Mouse (Mus musculus) heart, adult 8-10 months (tissue): ENCODE data around the gene Slc30a1. TPM values are rescaled to one million over a fixed set of nuclear protein-coding genes. Genes with fewer than 3 reads are reported as not detected.

ENCODE experiments used
- DNase-seq: peaks from one replicate; pipeline ENCODE4 v3.0.0; 2022; ENCODE audit warnings: low spot score
- total RNA-seq, 4 experiments: library from RNA; stranded (reverse); gene quantifications; 2 replicates each; pipeline ENCODE4 v1.2.4; 2022

Gene Slc30a1
- total RNA-seq = 10 to 100 TPM; 16.2 to 19.5 (median 16.6) TPM

DNA sequence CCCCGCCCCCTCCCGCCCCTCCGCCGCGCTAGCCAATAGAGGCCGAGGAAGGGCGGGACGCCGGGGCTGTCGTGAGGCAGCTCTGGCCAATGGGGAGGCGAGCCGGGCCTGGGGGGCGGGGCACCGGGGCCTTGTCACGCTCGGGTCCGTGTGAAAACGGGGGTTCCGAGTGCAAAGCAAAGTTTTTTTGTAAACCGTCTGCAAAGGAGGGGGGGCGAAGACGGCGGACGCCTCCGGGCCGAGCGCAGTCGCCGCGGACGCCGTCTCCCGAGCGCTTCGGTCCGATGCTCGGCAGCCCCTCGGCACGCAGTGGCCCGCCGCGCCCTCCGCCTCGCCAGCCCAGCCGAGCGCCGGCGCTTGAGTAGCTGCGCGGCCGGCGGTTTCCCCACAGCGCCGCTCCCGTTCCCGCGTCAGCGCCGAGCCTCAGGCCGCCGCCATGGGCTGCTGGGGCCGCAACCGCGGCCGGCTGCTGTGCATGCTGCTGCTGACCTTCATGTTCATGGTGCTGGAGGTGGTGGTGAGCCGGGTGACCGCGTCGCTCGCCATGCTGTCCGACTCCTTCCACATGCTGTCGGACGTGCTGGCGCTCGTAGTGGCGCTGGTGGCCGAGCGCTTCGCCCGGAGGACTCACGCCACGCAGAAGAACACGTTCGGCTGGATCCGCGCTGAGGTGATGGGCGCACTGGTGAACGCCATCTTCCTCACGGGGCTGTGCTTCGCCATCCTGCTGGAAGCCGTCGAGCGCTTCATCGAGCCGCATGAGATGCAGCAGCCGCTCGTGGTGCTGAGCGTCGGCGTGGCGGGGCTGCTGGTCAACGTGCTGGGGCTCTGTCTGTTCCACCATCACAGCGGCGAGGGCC lies at the start of gene Slc30a1:
Slc30a1 (plus strand) TSS at position 197 of the 860 bp plus-strand sequence.
- peak; percentile 96 for DNase-seq

DNA sequence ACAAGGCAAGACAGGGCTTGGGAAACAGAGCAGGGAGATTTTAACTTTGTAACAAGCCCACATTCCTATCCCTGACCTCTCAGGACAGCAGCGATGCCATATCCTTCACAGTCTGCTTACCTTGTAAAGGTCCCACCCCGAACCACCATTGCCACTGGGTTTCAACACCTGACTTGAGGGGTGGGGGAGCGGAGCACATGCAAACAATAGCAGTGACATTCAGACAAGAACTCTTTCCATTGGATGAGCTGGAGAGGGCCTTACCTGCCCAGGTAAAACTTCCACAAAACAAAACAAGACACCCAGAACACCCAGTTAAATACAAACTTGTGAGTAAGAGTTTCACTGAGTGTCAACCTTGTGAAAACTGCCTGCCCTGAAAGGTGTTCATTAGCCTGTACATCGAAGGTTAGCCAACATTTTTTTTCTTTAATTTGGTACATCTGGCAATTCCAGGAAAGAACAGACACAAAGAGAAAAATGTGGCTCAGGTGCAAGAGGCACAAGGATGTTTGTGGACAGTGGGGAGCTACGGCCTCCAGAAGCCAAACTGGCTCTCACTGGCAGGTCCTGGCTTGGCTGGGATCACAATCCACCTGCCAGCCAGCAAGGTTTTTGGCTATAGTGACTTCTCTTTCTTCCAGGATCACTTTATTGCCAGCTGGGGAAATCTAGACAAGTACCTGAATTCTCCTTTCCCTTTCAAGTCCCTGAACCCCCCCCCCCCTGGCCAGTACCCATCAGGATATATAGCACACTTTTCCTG lies 49.5 kb upstream of the Slc30a1 start:
- DNase-seq = no peak

DNA sequence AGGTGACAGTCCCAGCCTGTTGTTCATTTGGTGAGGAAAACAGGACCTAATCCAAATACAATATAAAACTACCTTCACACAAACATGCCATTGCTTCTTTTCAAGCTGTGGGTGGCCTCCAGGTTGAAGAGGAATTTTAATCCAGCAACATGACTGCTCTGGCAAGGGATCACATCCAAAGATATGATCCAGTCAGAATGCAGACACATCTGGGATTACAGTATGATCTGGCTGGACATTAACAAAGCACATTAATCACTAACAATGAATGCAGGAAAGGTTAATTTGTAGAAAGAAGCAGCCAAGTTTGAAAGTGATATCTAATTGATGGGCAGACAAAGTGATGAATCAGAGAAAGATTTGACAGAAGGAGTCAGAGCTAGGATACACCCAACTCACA lies 48.4 kb upstream of the Slc30a1 start:
- DNase-seq = no peak

DNA sequence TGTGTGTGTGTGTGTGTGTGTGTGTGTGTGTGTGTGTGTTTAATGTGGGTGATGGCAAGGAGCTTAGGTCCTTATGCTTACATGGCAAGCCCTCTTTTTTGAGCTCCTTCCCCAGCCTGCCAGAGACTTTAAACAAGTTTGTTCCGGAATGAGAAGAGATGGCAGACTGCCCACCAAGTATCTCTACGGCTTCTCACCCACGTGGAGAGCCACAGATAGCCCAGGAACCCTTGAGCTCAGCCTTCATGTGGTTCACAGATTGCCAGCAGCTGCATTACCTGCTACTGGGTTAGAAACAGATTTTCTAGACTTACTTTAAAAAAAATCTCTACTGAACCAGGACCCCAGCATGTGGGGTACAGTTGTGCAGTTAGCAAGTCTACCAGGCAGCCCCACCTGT lies 46.7 kb upstream of the Slc30a1 start:
- DNase-seq = no peak

DNA sequence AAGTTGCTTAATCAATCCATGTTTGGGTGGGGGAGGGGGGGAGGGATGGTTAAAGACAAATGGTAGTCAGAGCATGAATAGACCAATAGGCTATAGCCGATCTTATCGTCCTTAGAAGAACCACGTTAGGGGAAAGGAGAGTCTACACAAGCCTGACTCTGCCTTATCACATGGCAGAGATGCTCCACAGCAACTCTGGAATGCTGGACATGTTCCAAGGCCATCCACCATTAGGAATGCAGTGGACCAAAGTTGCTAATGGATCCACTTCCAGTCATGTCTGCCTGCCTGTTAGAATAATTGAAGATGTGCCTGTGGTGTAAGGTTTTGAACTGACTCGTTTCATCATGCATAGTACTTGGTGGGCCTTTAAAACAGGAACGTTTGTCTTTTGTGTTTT lies 45.3 kb upstream of the Slc30a1 start:
- no peak for DNase-seq

DNA sequence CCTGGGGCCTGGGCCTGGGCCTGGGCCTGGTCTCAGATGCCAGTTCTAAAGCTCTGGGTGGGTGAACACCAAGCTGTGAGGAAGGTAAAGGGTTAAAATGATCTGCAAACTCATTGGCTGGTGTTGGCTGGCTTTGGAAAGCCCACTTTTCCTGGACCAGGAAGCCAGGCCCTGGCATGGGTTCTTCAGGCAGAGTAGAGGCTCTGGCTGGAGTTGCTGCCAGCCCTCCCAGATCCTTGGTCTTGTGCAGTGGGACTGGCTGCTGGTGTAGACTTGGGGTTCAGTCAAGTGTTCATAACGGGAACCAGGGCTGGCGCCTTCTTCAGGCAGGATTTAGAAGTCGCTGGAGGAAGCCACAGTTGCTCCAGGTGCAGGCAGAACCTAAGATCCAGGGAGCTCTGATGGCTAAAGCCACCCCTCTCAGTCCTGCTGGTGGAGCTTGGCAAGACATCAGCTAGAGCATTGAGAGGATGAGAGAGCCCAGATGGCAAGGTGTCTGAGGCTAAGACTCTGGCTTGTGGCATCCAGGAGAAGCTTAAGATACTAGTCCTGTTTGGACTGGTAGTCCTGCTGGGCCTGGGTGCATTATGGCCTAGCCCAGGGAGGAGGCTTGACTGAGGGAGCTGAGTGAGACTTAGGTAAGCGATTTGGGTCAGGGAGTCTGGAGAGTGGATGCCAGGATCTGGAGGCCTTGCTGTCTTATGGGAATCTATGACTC lies 42.6 kb upstream of the Slc30a1 start:
- no peak for DNase-seq

DNA sequence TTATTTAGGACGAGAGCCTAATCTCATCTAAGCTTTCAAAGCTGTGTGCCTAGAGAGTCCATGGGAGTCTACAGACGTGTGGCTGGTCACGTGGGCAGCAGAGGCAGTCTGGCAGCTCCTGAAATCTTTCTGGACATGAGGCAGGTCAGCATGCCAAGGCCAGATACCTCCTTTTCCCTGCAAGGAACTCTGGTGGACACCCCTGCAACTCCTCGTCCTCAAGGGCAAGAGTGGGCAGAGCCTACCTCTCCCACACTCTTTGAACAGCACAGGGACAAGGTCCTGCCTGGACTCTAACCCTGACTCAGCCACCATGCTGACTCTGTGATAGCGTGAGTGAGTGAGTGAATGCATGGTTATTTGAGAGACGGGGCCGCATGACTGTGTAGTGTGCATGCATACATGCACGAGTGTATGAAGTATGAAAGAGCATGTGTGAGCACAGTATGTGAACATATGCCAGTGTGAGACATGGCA lies 42.0 kb upstream of the Slc30a1 start:
- DNase-seq = no peak

DNA sequence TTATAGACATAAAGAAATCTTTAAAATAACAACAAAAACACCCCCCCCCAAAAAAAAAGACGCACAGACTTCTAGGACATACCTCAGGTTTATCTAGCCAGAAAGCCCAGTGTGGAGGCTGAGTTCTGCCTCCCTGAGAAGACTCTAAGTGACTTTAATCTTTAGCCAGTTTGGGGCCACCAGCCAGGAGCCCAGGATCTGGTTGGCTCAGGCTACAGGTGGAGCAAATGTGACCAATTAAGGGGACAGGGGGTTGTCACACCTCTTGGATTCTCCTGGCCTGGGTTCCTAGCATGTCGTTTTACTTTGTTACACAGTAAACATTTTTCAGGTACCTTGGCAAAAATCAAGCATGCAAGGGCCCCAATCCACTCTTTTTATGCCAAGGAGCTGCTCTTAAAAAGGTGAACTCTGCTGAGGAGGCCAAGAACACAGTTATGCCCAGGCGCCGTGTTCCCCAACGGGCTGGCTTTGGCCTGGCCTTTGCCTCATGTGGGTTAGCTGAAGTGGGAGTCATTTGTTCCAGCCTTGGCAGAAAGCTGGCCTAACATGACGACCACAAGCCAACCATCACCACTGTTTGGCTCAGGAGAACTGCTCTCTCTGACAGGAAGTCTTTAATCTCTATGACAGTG lies 34.4 kb upstream of the Slc30a1 start:
- no peak for DNase-seq

DNA sequence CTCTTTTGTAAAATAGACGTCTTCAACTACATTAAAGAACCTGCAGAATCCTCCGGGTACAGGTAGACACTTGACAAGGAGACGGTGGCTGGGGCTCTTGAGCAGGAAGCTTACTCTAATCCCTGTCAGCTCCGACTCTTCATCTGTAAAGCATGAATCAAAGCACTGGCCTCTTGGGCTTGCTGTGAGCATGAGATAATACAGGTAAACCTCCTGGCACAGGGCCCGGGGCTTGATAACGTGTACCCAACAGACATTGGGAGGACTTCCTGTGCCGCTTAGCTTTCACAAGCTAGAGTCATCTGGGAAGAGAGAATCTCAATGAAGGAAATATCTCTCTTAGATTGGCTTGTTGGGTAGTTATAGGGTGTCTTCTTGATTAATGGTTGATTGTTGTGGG lies 31.6 kb upstream of the Slc30a1 start:
- no peak for DNase-seq

DNA sequence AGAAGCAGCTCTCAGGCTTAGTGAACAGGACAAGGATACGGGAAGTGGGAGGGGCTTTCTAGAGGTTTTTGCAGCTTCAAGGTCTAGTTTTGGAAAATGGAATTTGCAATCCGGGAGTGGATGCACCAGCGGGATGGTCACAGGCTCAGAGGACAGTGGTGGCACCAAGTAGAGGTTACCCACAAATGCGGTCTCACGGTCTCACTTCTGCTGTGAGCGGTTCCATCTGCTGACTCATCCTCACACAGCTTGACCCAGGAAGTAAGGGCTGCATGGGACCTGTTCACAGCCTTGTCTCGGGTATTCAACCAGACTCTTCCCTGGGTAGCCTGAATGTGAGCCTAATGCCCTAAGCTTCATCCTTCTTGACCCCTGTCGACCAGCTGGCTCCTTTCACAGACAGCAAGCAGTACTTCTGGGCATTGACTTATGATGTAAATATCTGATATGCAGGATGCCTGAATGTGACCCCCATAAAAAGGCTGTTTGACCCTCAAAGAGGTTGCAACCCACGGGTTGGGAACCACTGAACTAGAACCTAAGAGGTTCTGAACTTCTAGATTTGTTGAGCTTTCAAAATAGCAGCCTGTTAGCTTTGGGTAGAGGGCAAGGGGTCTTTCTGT lies 30.8 kb upstream of the Slc30a1 start:
- no peak for DNase-seq

DNA sequence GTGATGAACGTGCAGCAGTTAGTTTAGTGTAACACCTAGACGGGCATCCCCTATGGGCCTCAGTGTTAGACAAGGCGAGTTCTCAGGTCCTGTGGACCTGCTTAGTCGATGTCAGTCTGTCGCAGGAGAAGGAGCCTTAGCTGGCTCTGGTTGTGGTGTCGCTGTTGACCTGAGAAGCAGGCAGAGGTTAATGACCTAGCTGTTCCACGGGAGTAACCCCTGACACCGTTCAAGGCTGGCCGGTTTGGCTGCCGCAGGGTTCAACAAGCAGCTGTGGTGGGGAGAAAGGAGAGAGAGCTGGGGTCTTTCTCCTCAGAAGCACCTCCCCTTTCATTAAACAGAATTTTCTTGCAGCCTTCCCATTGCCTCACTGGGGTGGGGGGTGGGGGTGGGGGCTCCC lies 28.9 kb upstream of the Slc30a1 start:
- no peak for DNase-seq

DNA sequence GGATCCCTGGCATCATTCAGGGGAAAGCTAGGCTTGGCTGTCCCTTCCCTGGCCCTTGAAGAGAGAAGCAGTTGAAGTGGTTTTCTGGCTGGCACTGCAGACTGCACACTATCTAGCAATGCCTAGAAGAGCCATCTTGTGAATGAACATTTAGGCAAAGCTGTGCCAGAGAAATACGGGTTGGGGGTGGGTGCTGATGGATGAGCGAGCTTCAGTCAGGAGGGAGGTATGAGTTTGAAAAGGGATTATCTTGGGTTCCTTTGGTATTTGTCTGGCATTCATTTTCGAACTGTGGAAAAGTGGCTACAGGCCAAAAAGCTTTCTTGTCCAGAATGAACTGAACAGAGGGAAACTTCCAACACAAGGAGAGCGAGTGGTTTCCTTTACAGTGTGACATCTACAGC lies 28.0 kb upstream of the Slc30a1 start:
- no peak for DNase-seq

DNA sequence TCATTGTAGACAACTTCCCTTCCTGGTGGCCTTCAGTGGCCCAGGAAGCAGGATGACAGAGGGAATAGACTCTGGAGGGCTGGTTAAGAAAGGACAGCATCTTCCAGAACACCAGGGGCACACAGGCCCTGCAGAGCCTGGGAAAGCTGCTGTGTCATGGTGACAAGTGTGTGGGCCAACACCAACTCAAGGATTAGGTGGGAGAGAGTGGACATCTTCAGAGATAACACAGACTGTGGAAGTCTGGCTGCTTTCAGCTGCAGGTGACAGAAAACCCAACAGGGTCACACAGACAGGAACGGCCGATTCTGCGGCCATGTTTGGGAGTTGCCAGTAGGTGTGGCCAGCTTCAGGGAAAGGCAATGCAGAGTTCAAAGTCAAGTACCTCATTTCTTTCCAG lies 26.3 kb upstream of the Slc30a1 start:
- no peak for DNase-seq

DNA sequence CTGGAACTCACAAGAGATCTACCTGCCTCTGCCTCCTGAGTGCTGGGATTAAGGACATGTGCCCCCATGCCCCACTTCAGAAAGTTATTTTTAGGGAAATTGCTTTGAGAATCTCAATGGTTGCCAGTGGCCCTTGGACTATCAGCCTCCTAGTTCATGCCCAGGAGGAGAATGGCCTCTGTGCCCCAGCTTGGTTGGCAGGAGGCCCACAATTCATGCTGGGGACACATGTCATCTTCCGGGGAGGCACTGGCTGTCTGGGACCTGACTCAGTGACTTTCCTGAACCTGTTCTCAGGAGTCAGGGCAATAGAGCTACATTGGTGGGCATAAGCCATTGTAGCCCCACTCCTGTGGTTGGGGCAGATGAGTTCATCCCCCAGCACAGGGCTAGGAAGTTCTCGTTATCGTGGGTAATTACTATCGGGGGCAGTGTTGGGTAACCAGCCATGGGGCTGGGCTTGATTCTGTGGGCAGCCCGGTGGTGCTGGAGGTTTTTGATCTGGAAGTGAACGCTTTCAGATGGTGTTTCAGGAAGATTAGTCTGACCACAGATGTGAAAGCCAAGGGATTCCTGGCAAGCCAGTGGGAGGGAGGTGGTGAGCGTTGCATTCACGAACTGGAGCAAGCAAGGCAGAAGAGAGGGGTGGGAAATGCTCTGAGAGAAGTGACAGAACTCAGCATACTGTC lies 25.5 kb upstream of the Slc30a1 start:
- DNase-seq = no peak

DNA sequence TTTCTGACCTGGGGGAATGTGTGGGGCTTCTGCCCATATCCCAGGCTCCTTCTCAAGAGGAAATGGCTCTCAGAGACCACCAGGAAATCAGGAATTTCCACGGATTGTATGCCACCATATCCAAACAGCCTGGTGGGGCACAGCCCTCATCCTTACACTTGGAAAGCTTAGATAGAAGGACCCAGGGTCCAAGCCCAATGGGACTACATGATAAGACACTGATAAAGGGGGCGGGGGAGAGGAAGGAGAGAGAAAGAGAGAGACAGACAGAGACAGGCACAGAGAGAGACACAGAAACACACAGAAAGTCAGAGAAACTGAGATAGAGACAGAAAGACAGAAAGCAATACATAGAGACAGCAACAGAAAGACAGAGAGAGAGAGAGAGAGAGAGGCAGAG lies 24.9 kb upstream of the Slc30a1 start:
- no peak for DNase-seq

DNA sequence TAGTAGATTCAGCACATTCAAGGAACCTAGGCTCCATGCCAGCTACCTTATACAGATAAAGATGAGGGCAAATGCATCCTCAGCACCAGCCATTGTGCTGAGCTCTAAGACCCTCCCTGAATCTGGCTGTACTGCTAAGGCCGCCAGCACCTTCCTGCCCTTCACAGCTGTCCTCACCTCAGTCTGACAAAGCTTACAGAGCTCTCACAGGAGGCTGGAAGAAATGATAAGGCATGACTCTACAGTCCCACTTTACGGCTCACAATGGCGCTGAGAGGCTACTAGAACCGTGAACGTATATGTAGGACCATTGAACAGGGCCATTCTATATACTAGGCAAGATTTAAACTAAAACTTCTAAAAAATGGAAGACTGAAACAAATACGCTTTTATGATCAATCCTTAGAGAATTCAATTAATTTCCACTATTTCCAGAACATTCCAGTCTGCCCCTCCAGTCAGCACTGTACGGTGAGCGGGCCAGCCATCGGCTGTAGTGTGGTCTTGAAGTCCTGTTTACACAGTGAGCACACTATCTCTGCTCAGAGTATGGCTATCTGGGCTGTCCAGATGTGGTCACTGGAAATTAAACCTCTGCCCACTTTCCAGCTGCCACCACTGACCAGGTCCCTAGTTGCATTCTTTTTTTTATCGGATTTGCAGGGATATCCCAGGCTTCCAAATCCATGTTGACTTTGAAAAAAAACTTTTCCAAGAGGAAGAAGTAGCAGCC lies 23.9 kb upstream of the Slc30a1 start:
- no peak for DNase-seq

DNA sequence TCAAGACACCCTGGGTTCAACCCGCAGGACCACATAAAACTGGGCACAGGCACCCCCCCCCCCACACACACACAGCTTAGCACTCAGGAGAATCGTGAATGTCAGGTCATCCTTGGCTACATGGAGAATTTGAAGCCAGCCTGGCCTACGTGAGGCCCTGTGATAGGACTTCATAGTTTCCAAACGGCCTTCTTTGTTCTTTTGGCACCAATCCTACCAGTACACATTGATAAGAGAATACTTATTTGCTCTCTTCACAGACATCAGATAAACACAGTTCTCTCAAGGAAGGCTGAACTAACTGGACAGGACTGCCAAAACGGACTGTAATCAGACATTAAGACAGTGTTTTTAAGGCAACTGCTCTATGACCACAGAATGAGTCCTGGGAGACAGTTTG lies 22.9 kb upstream of the Slc30a1 start:
- DNase-seq = no peak

DNA sequence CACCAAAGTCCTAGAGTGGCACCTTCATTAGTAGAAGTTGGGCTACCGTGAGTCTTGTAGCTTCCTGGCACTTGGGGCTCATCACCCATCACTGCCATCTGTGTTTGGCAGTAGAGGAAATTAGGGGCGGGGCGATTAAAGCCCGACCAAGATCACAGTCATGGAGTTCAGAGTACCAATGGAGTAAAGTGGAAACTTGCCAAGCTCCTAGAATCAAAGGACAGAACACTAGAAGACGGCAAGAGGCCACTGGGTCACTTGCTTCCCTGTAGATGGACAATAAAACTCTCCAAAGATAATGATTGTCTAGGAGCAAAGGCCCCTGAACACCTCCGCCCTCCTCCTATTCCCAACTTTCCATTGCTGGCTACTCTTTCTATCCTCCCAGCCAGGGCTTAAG lies 14.7 kb upstream of the Slc30a1 start:
- no peak for DNase-seq

DNA sequence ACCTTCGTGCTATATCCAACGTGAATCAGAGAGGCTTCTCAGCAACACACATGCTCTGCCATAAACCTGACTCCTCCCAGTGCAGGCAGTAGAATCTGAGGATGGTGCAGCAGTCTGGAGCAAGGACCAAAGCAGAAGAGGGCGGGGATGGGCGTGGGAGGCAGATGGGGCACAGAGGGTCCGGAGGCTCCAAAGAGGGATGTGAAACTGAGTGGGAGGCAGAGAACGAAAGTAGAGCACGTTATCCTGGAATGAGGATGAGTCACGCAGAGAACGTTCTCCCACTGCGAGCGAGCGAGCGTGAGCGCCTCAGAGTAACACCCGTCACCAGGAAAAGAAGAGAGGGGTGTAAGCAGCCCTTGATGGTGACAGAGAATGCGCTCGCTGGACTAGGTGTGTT lies 12.2 kb upstream of the Slc30a1 start:
- DNase-seq = peak; percentile 47

DNA sequence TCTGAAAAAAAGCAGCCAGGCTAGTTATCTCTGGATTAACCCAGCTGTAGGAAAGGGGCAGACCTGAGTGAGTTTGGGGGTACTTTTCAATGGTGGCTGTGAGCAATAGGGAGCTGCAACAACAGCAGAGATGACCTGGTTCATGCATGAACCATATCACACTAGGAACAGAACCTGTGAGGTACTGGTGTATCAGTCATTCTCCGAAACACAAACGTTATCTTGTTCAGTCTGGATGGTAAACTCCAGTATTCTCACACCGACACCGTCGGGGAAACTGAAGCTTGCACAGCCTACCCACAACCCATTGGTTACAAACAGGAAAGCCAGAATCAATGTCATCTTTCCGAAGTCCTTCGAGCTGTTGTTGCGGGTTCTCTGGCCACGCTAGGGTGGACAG lies 11.7 kb upstream of the Slc30a1 start:
- DNase-seq = no peak
